Mouse (Mus musculus) embryonic facial prominence, embryonic 15.5 days (tissue): ENCODE measurements around the gene Dusp1. TPM values are rescaled to one million over a fixed set of nuclear protein-coding genes. Genes with fewer than 3 reads are reported as not detected.

ENCODE experiments used
- ATAC-seq: fragments of 200-750 bp; cut with Nextera tagmentation; 2 replicates; pipeline ENCODE4 v1.8.0; 2017; ENCODE audit warnings: low read depth, moderate TSS enrichment; ENCODE audit not compliant: insufficient number of reproducible peaks, low FRiP score, low TSS enrichment
- H3K27ac ChIP-seq: fragments of 300-500 bp; sonication (generic); replicated peaks from 2 replicates; pipeline ENCODE4 v1.5.1; 2015; ENCODE audit warnings: mild to moderate bottlenecking, inconsistent platforms
- H3K27me3 ChIP-seq: fragments of 300-500 bp; sonication (generic); 2 replicates; pipeline ENCODE4 v1.6.1; 2015; ENCODE audit warnings: inconsistent platforms
- H3K36me3 ChIP-seq: fragments of 300-500 bp; sonication (generic); 2 replicates; pipeline ENCODE4 v1.6.1; 2015; ENCODE audit warnings: mild to moderate bottlenecking, inconsistent platforms
- H3K4me1 ChIP-seq: fragments of 300-500 bp; sonication (generic); 2 replicates; pipeline ENCODE4 v1.6.1; 2015; ENCODE audit warnings: inconsistent platforms
- H3K4me2 ChIP-seq: fragments of 300-500 bp; sonication (generic); replicated peaks from 2 replicates; pipeline ENCODE4 v1.6.1; 2015; ENCODE audit warnings: mild to moderate bottlenecking, inconsistent platforms
- H3K4me3 ChIP-seq: fragments of 300-500 bp; sonication (generic); replicated peaks from 2 replicates; pipeline ENCODE4 v1.5.1; 2015; ENCODE audit warnings: mild to moderate bottlenecking, inconsistent platforms
- H3K9ac ChIP-seq: fragments of 300-500 bp; sonication (generic); 2 replicates; pipeline ENCODE4 v1.6.1; 2015; ENCODE audit warnings: inconsistent platforms
- H3K9me3 ChIP-seq: fragments of 300-500 bp; sonication (generic); replicated peaks from 2 replicates; pipeline ENCODE4 v1.6.1; 2016; ENCODE audit warnings: inconsistent platforms
- WGBS: fragments of 180-500 bp; shearing (Covaris S2); methylation state at CpG from one replicate; pipeline ENCODE4 v1.1.7; 2015; 5-methylcytosine and 5-hydroxymethylcytosine counted together
- polyA plus RNA-seq: library from polyadenylated mRNA; unstranded; fragments of >200 nt; fragmentation: Nextera tagmentation; extraction: Ambion mirVana; gene quantifications from 2 replicates; pipeline ENCODE4 v1.2.1, GENCODE M21; 2015

Gene Dusp1
- polyA plus RNA-seq, 1 experiment from 2014 or later: 33.3 TPM

- Histone ChIP-seq H3K9ac (no peak overlapping the region), H3K27me3 (no peaks in the 10 kb centered on the region), H3K4me2 (no peak overlapping the region), H3K4me1 (peaks cover 10% of the 10 kb centered on the region; the same call in 1 of the 2 replicates), H3K9me3 (no peaks in the 10 kb centered on the region), H3K27ac (no peak overlapping the region), H3K4me3 (no peak overlapping the region), H3K36me3 (no peaks in the 10 kb centered on the region)
- ATAC-seq: no peak
Measured at GRCm38 (mm10) chr17:26524316-26524715, 37.6 kb downstream of the Dusp1 start.

- no peak overlapping the region for H3K4me3 ChIP-seq
- H3K27ac ChIP-seq: no peak overlapping the region
- no peaks in the 10 kb centered on the region for H3K36me3 ChIP-seq
- WGBS: 72% methylated on average over 4 of the region's 4 CpGs
- 0 out of 2 replicates have a peak, but pooled peaks cover 3% of the 10 kb centered on the region for H3K4me1 ChIP-seq
- no peaks in the 10 kb centered on the region for H3K27me3 ChIP-seq
- no peak for ATAC-seq
- no peaks in the 10 kb centered on the region for H3K9me3 ChIP-seq
- no peak overlapping the region for H3K4me2 ChIP-seq
- H3K9ac ChIP-seq: no peak overlapping the region
Measured at GRCm38 (mm10) chr17:26522711-26523110, 39.2 kb downstream of the Dusp1 start.

GRCm38 (mm10) chr17:26518306-26518705 lies 43.6 kb downstream of the Dusp1 start:
- H3K27ac ChIP-seq: no peak overlapping the region
- no peak for ATAC-seq
- H3K4me3 ChIP-seq: no peak overlapping the region
- H3K4me2 ChIP-seq: no peak overlapping the region
- WGBS: 65% methylated on average over 3 of the region's 3 CpGs
- H3K27me3 ChIP-seq: no peaks in the 10 kb centered on the region
- no peak overlapping the region for H3K9ac ChIP-seq
- H3K36me3 ChIP-seq: no peaks in the 10 kb centered on the region
- no peaks in the 10 kb centered on the region for H3K9me3 ChIP-seq
- no peaks in the 10 kb centered on the region; the same call in 1 of the 2 replicates for H3K4me1 ChIP-seq

GRCm38 (mm10) chr17:26515675-26516074 lies 46.3 kb downstream of the Dusp1 start:
- Histone ChIP-seq H3K36me3 (no peaks in the 10 kb centered on the region), H3K9me3 (no peaks in the 10 kb centered on the region), H3K4me1 (peaks cover 9% of the 10 kb centered on the region), H3K27ac (no peak overlapping the region), H3K27me3 (no peaks in the 10 kb centered on the region), H3K9ac (no peak overlapping the region), H3K4me2 (no peak overlapping the region), H3K4me3 (no peak overlapping the region)
- ATAC-seq: no peak
- WGBS: 69% methylated on average over 4 of the region's 4 CpGs

GRCm38 (mm10) chr17:26514581-26515030 lies 47.3 kb downstream of the Dusp1 start:
- WGBS: 80% methylated on average over 3 of the region's 3 CpGs

GRCm38 (mm10) chr17:26513459-26514290 lies 48.3 kb downstream of the Dusp1 start:
- 75% methylated on average over 6 of the region's 6 CpGs for WGBS

More at GRCm38 (mm10) chr17:26514581-26515030, 47.3 kb downstream of the Dusp1 start:
- no peak overlapping the region for H3K4me3 ChIP-seq
- no peak overlapping the region for H3K4me2 ChIP-seq
- peaks cover 16% of the 10 kb centered on the region for H3K4me1 ChIP-seq
- no peaks in the 10 kb centered on the region for H3K36me3 ChIP-seq
- no peak overlapping the region for H3K9ac ChIP-seq
- no peak overlapping the region for H3K27ac ChIP-seq
- ATAC-seq: no peak
- no peaks in the 10 kb centered on the region for H3K9me3 ChIP-seq
- H3K27me3 ChIP-seq: no peaks in the 10 kb centered on the region

GRCm38 (mm10) chr17:26512961-26513360 lies 49.0 kb downstream of the Dusp1 start:
- H3K27me3 ChIP-seq: no peaks in the 10 kb centered on the region
- no peak for ATAC-seq
- no peak overlapping the region for H3K9ac ChIP-seq
- no peak overlapping the region; the same call in 1 of the 2 replicates for H3K27ac ChIP-seq
- 54% methylated on average over 7 of the region's 7 CpGs for WGBS
- peaks cover 23% of the 10 kb centered on the region for H3K4me1 ChIP-seq
- H3K9me3 ChIP-seq: no peaks in the 10 kb centered on the region
- no peak overlapping the region for H3K4me2 ChIP-seq
- H3K36me3 ChIP-seq: no peaks in the 10 kb centered on the region
- H3K4me3 ChIP-seq: no peak overlapping the region

More at GRCm38 (mm10) chr17:26513459-26514290, 48.3 kb downstream of the Dusp1 start:
- Histone ChIP-seq H3K4me3 (no peak overlapping the region), H3K4me1 (peaks cover 23% of the 10 kb centered on the region), H3K4me2 (no peak overlapping the region), H3K36me3 (no peaks in the 10 kb centered on the region), H3K9ac (no peak overlapping the region), H3K27me3 (no peaks in the 10 kb centered on the region), H3K27ac (no peak overlapping the region; the same call in 1 of the 2 replicates), H3K9me3 (no peaks in the 10 kb centered on the region)
- no peak for ATAC-seq

- H3K27ac ChIP-seq: no peak overlapping the region
- H3K9me3 ChIP-seq: no peaks in the 10 kb centered on the region
- ATAC-seq: no peak
- no peak overlapping the region for H3K4me2 ChIP-seq
- no peaks in the 10 kb centered on the region for H3K36me3 ChIP-seq
- no peaks in the 10 kb centered on the region for H3K27me3 ChIP-seq
- H3K9ac ChIP-seq: no peak overlapping the region
- 63% methylated on average over 7 of the region's 7 CpGs for WGBS
- H3K4me3 ChIP-seq: no peak overlapping the region
- H3K4me1 ChIP-seq: peaks cover 26% of the 10 kb centered on the region
Measured at GRCm38 (mm10) chr17:26511816-26512774, 49.8 kb downstream of the Dusp1 start.

- ATAC-seq: no peak
- Histone ChIP-seq H3K9me3 (no peaks in the 10 kb centered on the region), H3K4me2 (no peak overlapping the region), H3K36me3 (peaks cover 6% of the 10 kb centered on the region; the same call in 1 of the 2 replicates), H3K4me1 (peaks cover 35% of the 10 kb centered on the region), H3K4me3 (no peak overlapping the region), H3K27me3 (no peaks in the 10 kb centered on the region), H3K9ac (no peak overlapping the region), H3K27ac (no peak overlapping the region)
- 67% methylated on average over 4 of the region's 4 CpGs for WGBS
Measured at GRCm38 (mm10) chr17:26511256-26511655, 50.7 kb downstream of the Dusp1 start.

- no peak for ATAC-seq
- no peaks in the 10 kb centered on the region for H3K27me3 ChIP-seq
Measured at GRCm38 (mm10) chr17:26510146-26511045, 51.5 kb downstream of the Dusp1 start.

More at GRCm38 (mm10) chr17:26510146-26511045, 51.5 kb downstream of the Dusp1 start:
- Histone ChIP-seq H3K9ac (no peak overlapping the region), H3K36me3 (peaks cover 6% of the 10 kb centered on the region; the same call in 1 of the 2 replicates), H3K4me2 (no peak overlapping the region), H3K27ac (peak overlapping the region; percentile 71; the same call in 1 of the 2 replicates), H3K4me3 (no peak overlapping the region), H3K4me1 (peaks cover 40% of the 10 kb centered on the region), H3K9me3 (no peaks in the 10 kb centered on the region)
- WGBS: 69% methylated on average over 15 of the region's 15 CpGs
